ENCODE assay signal across 9 mouse cellular contexts in genomic region chr5:30461821-30462220, GRCm38 (mm10). TPM values are rescaled to one million over a fixed set of nuclear protein-coding genes. Genes with fewer than 3 reads are reported as not detected.
DNase-seq lines count a peak whose midpoint lies in the region; ATAC-seq and TF ChIP-seq lines count a peak whose summit lies in the region.
"Had no signal": no experiment of that assay in that cellular context is flagged by ENCODE, and none has a peak within 500 bp of the region (broad histone marks: within the 10 kb centered on the region; RNA-seq: fewer than 3 reads in every experiment).

Gene Otof (minus strand): TSS chr5:30461932.

- H3K9me3 ChIP-seq in kidney, embryonic 14.5 days (ENCODE audit: control insufficient read depth, low read length), result no peaks in the 10 kb centered on the region
- no peaks in the 10 kb centered on the region for H3K9me3 ChIP-seq in heart, embryonic 15.5 days (replicated peaks)
- H3K9me3 ChIP-seq in neural tube, embryonic 13.5 days, result no peaks in the 10 kb centered on the region
- H3K9me3 ChIP-seq: G1E had no signal

- ATAC-seq in kidney, embryonic 14.5 days (ENCODE audit: low FRiP score, low TSS enrichment), result no peak
- ATAC-seq in heart, embryonic 15.5 days (replicated peaks; ENCODE audit: insufficient number of reproducible peaks, insufficient read depth, low FRiP score, low read depth), result peak; percentile 40
- peak; percentile 70 for ATAC-seq in neural tube, embryonic 13.5 days (ENCODE audit: low read depth)

- peaks cover 9% of the 10 kb centered on the region; the same call in 1 of the 2 replicates for H3K27me3 ChIP-seq in kidney, embryonic 14.5 days (ENCODE audit: control insufficient read depth, insufficient read depth, low read length)
- H3K27me3 ChIP-seq in heart, embryonic 15.5 days, result peaks cover 64% of the 10 kb centered on the region
- H3K27me3 ChIP-seq in neural tube, embryonic 13.5 days, result peaks cover 55% of the 10 kb centered on the region
- no peaks in the 10 kb centered on the region for H3K27me3 ChIP-seq in kidney, adult 2 months (replicated peaks; ENCODE audit: control insufficient read depth, insufficient read depth, low read length)

- no peak for TF ChIP-seq CTCF in left cerebral cortex, adult 2 months (IDR thresholded peaks at IDR 0.05)
- no peak for TF ChIP-seq CTCF in kidney, adult 2 months (conservative IDR thresholded peaks at IDR 0.05; ENCODE audit: insufficient read depth, insufficient read length, low read depth, low read length)

- H3K4me1 ChIP-seq in kidney, embryonic 14.5 days (ENCODE audit: control insufficient read depth, insufficient read depth, low read length), result no peaks in the 10 kb centered on the region; the same call in 1 of the 2 replicates
- peaks cover 18% of the 10 kb centered on the region for H3K4me1 ChIP-seq in heart, embryonic 15.5 days (replicated peaks)
- peaks cover 25% of the 10 kb centered on the region for H3K4me1 ChIP-seq in neural tube, embryonic 13.5 days (replicated peaks)
- no peaks in the 10 kb centered on the region for H3K4me1 ChIP-seq in kidney, adult 2 months (ENCODE audit: control insufficient read depth, insufficient read depth, low read length)

- TF ChIP-seq POLR2A in kidney, adult 2 months (IDR thresholded peaks at IDR 0.05; ENCODE audit: low read depth, low read length), result no peak

- intact Hi-C loops in left cerebral cortex, adult 2 months (cut with DNase I), result no loop called here

- 36% methylated on average over 12 of the region's 12 CpGs for WGBS in kidney, embryonic 14.5 days
- 12% methylated on average over 12 of the region's 12 CpGs for WGBS in heart, embryonic 15.5 days
- 36% methylated on average over 12 of the region's 12 CpGs for WGBS in neural tube, embryonic 13.5 days
- 20% methylated on average over 12 of the region's 12 CpGs for WGBS in kidney, adult 2 months

- no peaks in the 10 kb centered on the region for H3K36me3 ChIP-seq in kidney, embryonic 14.5 days (ENCODE audit: control insufficient read depth, insufficient read depth, low read length)
- no peaks in the 10 kb centered on the region for H3K36me3 ChIP-seq in heart, embryonic 15.5 days
- no peaks in the 10 kb centered on the region for H3K36me3 ChIP-seq in neural tube, embryonic 13.5 days
- H3K36me3 ChIP-seq in kidney, adult 2 months (ENCODE audit: control insufficient read depth, insufficient read depth, low read length), result no peaks in the 10 kb centered on the region
- H3K36me3 ChIP-seq: G1E had no signal

- H3K27ac ChIP-seq in kidney, embryonic 14.5 days (ENCODE audit: low read depth, low read length), result no peak within 1 kb of the TSS
- H3K27ac ChIP-seq in heart, embryonic 15.5 days, result no peak within 1 kb of the TSS
- H3K27ac ChIP-seq in left cerebral cortex, adult 2 months, result 0 out of 2 replicates have a peak within 1 kb of the TSS, but pooled peaks have one; percentile 28
- H3K27ac ChIP-seq in neural tube, embryonic 13.5 days (replicated peaks), result no peak within 1 kb of the TSS; the same call in 1 of the 2 replicates
- H3K27ac ChIP-seq in kidney, adult 2 months (ENCODE audit: insufficient read depth, low read depth, low read length), result no peak within 1 kb of the TSS

- no peak within 1 kb of the TSS for H3K9ac ChIP-seq in kidney, embryonic 14.5 days (ENCODE audit: low read depth, low read length)
- 0 out of 2 replicates have a peak within 1 kb of the TSS, but pooled peaks have one; percentile 2 for H3K9ac ChIP-seq in heart, embryonic 15.5 days
- H3K9ac ChIP-seq in neural tube, embryonic 13.5 days, result peak within 1 kb of the TSS; percentile 1; the same call in 1 of the 2 replicates

- no peak within 1 kb of the TSS for H3K4me3 ChIP-seq in kidney, embryonic 14.5 days (ENCODE audit: low read length)
- 0 out of 2 replicates have a peak within 1 kb of the TSS, but pooled peaks have one; percentile 2 for H3K4me3 ChIP-seq in heart, embryonic 15.5 days
- H3K4me3 ChIP-seq in left cerebral cortex, adult 2 months, result peak within 1 kb of the TSS; percentile 26; the same call in 1 of the 2 replicates
- no peak within 1 kb of the TSS; the same call in 1 of the 2 replicates for H3K4me3 ChIP-seq in neural tube, embryonic 13.5 days
- H3K4me3 ChIP-seq in kidney, adult 2 months (ENCODE audit: insufficient read depth, low read depth, low read length), result no peak within 1 kb of the TSS

- DNase-seq in kidney, postnatal 10 days, result peak; percentile 52
- DNase-seq in cerebellum, postnatal 25 days, result peak; percentile 62 to 72
- DNase-seq in left cerebral cortex, adult 2 months (ENCODE audit: extremely low spot score in 1 of 2, low spot score in 2 of 2), result peak; percentile 69 to 74
- DNase-seq in kidney, adult 2 months, result no peak
- no peak for DNase-seq in urinary bladder, postnatal 25 days (ENCODE audit: low spot score)

- H3K4me2 ChIP-seq in kidney, embryonic 14.5 days (replicated peaks; ENCODE audit: low read depth, low read length), result no peak within 1 kb of the TSS
- H3K4me2 ChIP-seq in heart, embryonic 15.5 days, result peak within 1 kb of the TSS; percentile 30
- H3K4me2 ChIP-seq in neural tube, embryonic 13.5 days, result peak within 1 kb of the TSS; percentile 37

RNA-seq across cellular contexts. Expression of gene Otof, which starts in this region (rescaled TPM):
- 0.03 and 0.09 TPM in 2 replicates for polyA plus RNA-seq in kidney, embryonic 14.5 days (2014; fragmentation: Nextera tagmentation; extraction: Ambion mirVana)
- 0.09 and 0.16 TPM in 2 replicates for polyA plus RNA-seq in heart, embryonic 15.5 days (2015; fragmentation: Nextera tagmentation; extraction: Ambion mirVana)
- 10 to 100 TPM; 20.7 to 27.5 TPM for total RNA-seq in left cerebral cortex, adult 2 months (2021)
- polyA plus RNA-seq in neural tube, embryonic 13.5 days (2015; fragmentation: Nextera tagmentation; extraction: Ambion mirVana), result 0.88 and 0.92 TPM in 2 replicates
- 0.05 TPM in 1 of 2 replicates, not detected in the other for polyA plus RNA-seq in kidney, adult 2 months (2012; rRNA removed)
- polyA plus RNA-seq: G1E had no signal

Comparison
In these comparisons a context has a peak if more than half of its experiments do, and no peak if none do; other contexts are left out.
1. DNase-seq: peak in kidney, postnatal 10 days (single experiment), cerebellum, postnatal 25 days (2 of 2) and left cerebral cortex, adult 2 months (2 of 2); none in kidney, adult 2 months (single experiment) and urinary bladder, postnatal 25 days (single experiment).
2. Peak in ATAC-seq, H3K4me3 ChIP-seq, H3K9ac ChIP-seq and H3K4me2 ChIP-seq in heart, embryonic 15.5 days; RNA of the gene not detected or under 1 TPM.
3. Peak in ATAC-seq, H3K9ac ChIP-seq and H3K4me2 ChIP-seq in neural tube, embryonic 13.5 days; RNA of the gene not detected or under 1 TPM.